Mouse (Mus musculus) limb, embryonic 11.5 days (tissue): ENCODE measurements around the gene Dst. TPM values are rescaled to one million over a fixed set of nuclear protein-coding genes. Genes with fewer than 3 reads are reported as not detected.
A peak's percentile ranks its signal among the peaks of the same experiment; 100 is the strongest.

Experiments
- ATAC-seq: fragments of 200-750 bp; cut with Nextera tagmentation; 2 replicates; pipeline ENCODE4 v1.8.0; 2017; ENCODE audit warnings: low read depth; ENCODE audit not compliant: insufficient number of reproducible peaks, low FRiP score, low TSS enrichment
- DNase-seq: peaks from one replicate; pipeline ENCODE4 v3.0.0-alpha.2; 2015; ENCODE audit warnings: low spot score
- H3K27ac ChIP-seq: fragments of 300-500 bp; sonication (generic); replicated peaks from 2 replicates; pipeline ENCODE4 v1.5.1; 2014; ENCODE audit warnings: low read depth, mild to moderate bottlenecking, low read length
- H3K27me3 ChIP-seq: fragments of 300-500 bp; sonication (generic); 2 replicates; pipeline ENCODE4 v1.6.1; 2014; ENCODE audit warnings: mild to moderate bottlenecking, low read length, mixed read lengths; ENCODE audit not compliant: control insufficient read depth, insufficient read depth
- H3K36me3 ChIP-seq: fragments of 300-500 bp; sonication (generic); 2 replicates; pipeline ENCODE4 v1.6.1; 2014; ENCODE audit warnings: mild to moderate bottlenecking, low read length, moderate library complexity, mixed read lengths; ENCODE audit not compliant: control insufficient read depth, insufficient read depth
- H3K4me1 ChIP-seq: fragments of 300-500 bp; sonication (generic); 2 replicates; pipeline ENCODE4 v1.6.1; 2014; ENCODE audit warnings: low read length, mixed read lengths; ENCODE audit not compliant: control insufficient read depth, insufficient read depth
- H3K4me2 ChIP-seq: fragments of 300-500 bp; sonication (generic); 2 replicates; pipeline ENCODE4 v1.6.1; 2014; ENCODE audit warnings: low read depth, mild to moderate bottlenecking, moderate library complexity; ENCODE audit not compliant: severe bottlenecking
- H3K4me3 ChIP-seq: fragments of 300-500 bp; sonication (generic); 2 replicates; pipeline ENCODE4 v1.5.1; 2014; ENCODE audit warnings: low read depth, low read length
- H3K9ac ChIP-seq: fragments of 300-500 bp; sonication (generic); 2 replicates; pipeline ENCODE4 v1.6.1; 2014; ENCODE audit warnings: mild to moderate bottlenecking, low read length
- H3K9me3 ChIP-seq: fragments of 300-500 bp; sonication (generic); 2 replicates; pipeline ENCODE4 v1.6.1; 2016; ENCODE audit warnings: low read length; ENCODE audit not compliant: control insufficient read depth
- WGBS: fragments of 180-500 bp; shearing (Covaris S2); extraction: QIAGEN DNeasy Blood & Tissue Kit; methylation state at CpG from one replicate; pipeline ENCODE4 v1.1.7; 2014; 5-methylcytosine and 5-hydroxymethylcytosine counted together
- polyA plus RNA-seq: library from polyadenylated mRNA; unstranded; fragments of >200 nt; fragmentation: Nextera tagmentation; extraction: Ambion mirVana; gene quantifications from 2 replicates; pipeline ENCODE4 v1.2.1, GENCODE M21; 2014

Dst gene
- polyA plus RNA-seq, 1 experiment from 2014 or later, result 14.7 TPM

DNA sequence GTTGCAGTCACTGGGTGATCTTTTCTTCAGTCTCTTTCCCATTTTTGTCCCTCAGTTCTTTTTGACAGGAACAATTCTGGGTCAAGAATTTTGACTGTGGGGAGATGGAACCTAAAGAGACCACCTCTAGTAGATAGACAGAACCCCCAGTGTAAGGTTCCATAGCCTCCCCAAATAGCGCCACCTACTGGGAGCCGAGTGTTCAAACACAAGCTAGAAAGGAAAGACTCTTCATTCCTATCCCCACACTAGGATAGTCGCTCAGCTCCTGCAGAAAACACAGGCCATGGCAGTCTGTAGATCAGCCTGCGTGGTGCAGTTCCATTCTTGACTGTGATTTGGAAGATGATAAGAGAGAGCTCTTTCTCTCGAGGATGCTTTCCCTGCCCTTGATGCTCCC, 160.3 kb downstream of the Dst start:
- H3K27me3 ChIP-seq, result no peaks in the 10 kb centered on the region
- no peaks in the 10 kb centered on the region for H3K4me1 ChIP-seq
- ATAC-seq, result no peak
- H3K4me3 ChIP-seq, result no peak overlapping the region
- H3K27ac ChIP-seq, result no peak overlapping the region
- H3K9me3 ChIP-seq, result no peaks in the 10 kb centered on the region
- 55% methylated on average over 5 of the region's 5 CpGs for WGBS
- no peak overlapping the region for H3K9ac ChIP-seq
- DNase-seq, result no peak
- H3K36me3 ChIP-seq, result no peaks in the 10 kb centered on the region
- no peak overlapping the region for H3K4me2 ChIP-seq

- 93% methylated on average over 10 of the region's 10 CpGs for WGBS
These were observed 161.7 kb downstream of the Dst start for GRCm38 (mm10) chr1:34069514-34070290.

DNA sequence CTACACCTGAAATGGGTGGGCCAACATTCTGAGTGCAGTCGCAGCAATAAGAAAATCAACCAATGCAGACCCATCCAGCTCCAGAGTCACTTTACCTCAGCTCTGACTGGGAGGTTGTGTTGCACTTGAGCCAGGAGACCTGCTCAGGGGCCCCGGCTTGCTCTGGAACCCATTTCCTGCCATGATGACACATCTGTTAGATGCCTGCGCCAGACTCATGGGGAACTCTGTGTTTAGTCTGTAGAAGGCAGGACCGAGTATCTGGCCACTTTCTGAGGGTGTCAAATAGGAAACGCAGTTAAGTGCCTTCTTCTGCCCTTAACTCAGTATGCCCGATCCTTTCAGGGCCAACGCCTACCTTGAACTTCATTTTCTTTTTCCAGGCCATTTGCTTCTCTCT, 162.4 kb downstream of the Dst start:
- H3K9me3 ChIP-seq, result no peaks in the 10 kb centered on the region
- 67% methylated on average over 7 of the region's 7 CpGs for WGBS
- H3K27ac ChIP-seq, result no peak overlapping the region
- no peak overlapping the region for H3K4me2 ChIP-seq
- no peak for ATAC-seq
- H3K4me3 ChIP-seq, result no peak overlapping the region
- H3K9ac ChIP-seq, result no peak overlapping the region
- H3K27me3 ChIP-seq, result no peaks in the 10 kb centered on the region
- peaks cover 11% of the 10 kb centered on the region; the same call in 1 of the 2 replicates for H3K4me1 ChIP-seq
- H3K36me3 ChIP-seq, result no peaks in the 10 kb centered on the region
- DNase-seq, result no peak

More at GRCm38 (mm10) chr1:34069514-34070290, 161.7 kb downstream of the Dst start:
- no peak for DNase-seq
- H3K4me1 ChIP-seq, result peaks cover 7% of the 10 kb centered on the region; the same call in 1 of the 2 replicates
- no peak overlapping the region for H3K27ac ChIP-seq
- no peak overlapping the region for H3K4me2 ChIP-seq
- no peak overlapping the region for H3K9ac ChIP-seq
- no peak for ATAC-seq
- no peaks in the 10 kb centered on the region for H3K27me3 ChIP-seq
- H3K9me3 ChIP-seq, result no peaks in the 10 kb centered on the region
- H3K4me3 ChIP-seq, result no peak overlapping the region
- H3K36me3 ChIP-seq, result no peaks in the 10 kb centered on the region

DNA sequence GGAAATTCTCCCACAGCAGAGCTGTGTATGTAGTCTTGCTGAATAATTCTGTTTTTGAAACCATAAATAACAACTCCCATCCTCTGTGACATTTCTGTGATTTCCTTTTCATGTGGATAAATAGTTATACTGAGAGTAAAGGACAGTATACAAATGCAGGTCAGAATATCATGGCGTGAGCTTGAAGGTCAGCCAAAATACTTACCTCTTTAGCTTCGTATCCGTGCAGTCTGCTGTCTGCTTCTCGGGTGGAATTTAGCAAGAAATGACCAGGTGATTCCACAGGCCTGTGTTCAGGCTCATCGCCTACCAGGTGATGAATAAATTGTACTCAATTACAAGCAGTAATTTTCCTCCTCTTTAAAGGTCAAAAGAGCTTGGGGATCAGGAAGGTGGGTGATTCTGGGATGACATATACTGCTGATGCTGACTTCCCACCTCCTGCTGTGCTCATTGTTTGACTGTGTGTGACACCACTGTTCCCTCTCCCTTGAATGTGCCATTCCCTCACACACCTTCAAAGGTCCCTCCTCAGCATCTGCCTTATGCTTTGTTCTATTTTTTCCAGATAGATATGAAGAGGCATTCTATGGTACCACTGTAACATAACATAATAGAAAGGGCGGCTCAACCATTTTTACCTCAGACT, 163.1 kb downstream of the Dst start:
- no peak for DNase-seq
- Histone ChIP-seq H3K4me2 (no peak overlapping the region), H3K4me3 (no peak overlapping the region), H3K36me3 (no peaks in the 10 kb centered on the region), H3K27me3 (no peaks in the 10 kb centered on the region), H3K27ac (no peak overlapping the region), H3K9ac (no peak overlapping the region), H3K4me1 (peaks cover 11% of the 10 kb centered on the region; the same call in 1 of the 2 replicates), H3K9me3 (no peaks in the 10 kb centered on the region)
- no peak for ATAC-seq
- 78% methylated on average over 6 of the region's 6 CpGs for WGBS

DNA sequence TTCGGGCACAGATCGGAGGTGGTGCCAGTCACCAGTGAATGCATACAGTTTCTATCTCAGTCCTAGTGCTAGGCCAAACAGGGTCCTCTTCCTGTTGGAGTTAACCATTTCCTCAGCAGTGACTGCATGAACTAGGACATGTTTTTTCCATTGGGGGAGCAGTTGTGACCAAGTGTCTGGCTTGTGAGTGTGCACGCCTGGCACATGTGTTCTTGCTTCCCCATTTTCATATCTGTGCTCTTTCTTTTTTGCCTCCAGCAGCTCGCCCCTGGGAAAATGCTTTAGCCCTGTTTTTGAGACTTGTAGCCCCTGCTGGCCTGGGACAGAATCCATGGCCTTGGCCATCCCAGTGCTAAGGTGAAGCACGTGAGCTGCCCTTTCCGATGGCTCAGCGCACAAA, 164.2 kb downstream of the Dst start:
- Histone ChIP-seq H3K9me3 (no peaks in the 10 kb centered on the region), H3K4me3 (no peak overlapping the region), H3K27me3 (no peaks in the 10 kb centered on the region), H3K4me2 (no peak overlapping the region), H3K4me1 (peaks cover 11% of the 10 kb centered on the region; the same call in 1 of the 2 replicates), H3K27ac (no peak overlapping the region), H3K9ac (no peak overlapping the region), H3K36me3 (no peaks in the 10 kb centered on the region)
- DNase-seq, result no peak
- no peak for ATAC-seq
- WGBS, result 89% methylated on average over 7 of the region's 7 CpGs

GRCm38 (mm10) chr1:34073436-34074169, 165.6 kb downstream of the Dst start:
- H3K27me3 ChIP-seq, result no peaks in the 10 kb centered on the region
- H3K4me1 ChIP-seq, result peaks cover 11% of the 10 kb centered on the region; the same call in 1 of the 2 replicates
- H3K4me3 ChIP-seq, result no peak overlapping the region
- DNase-seq (no peak), ATAC-seq (no peak)
- no peaks in the 10 kb centered on the region for H3K36me3 ChIP-seq
- 37% methylated on average over 10 of the region's 10 CpGs for WGBS
- H3K4me2 ChIP-seq, result no peak overlapping the region
- H3K9me3 ChIP-seq, result no peaks in the 10 kb centered on the region
- H3K9ac ChIP-seq, result no peak overlapping the region
- no peak overlapping the region for H3K27ac ChIP-seq

DNA sequence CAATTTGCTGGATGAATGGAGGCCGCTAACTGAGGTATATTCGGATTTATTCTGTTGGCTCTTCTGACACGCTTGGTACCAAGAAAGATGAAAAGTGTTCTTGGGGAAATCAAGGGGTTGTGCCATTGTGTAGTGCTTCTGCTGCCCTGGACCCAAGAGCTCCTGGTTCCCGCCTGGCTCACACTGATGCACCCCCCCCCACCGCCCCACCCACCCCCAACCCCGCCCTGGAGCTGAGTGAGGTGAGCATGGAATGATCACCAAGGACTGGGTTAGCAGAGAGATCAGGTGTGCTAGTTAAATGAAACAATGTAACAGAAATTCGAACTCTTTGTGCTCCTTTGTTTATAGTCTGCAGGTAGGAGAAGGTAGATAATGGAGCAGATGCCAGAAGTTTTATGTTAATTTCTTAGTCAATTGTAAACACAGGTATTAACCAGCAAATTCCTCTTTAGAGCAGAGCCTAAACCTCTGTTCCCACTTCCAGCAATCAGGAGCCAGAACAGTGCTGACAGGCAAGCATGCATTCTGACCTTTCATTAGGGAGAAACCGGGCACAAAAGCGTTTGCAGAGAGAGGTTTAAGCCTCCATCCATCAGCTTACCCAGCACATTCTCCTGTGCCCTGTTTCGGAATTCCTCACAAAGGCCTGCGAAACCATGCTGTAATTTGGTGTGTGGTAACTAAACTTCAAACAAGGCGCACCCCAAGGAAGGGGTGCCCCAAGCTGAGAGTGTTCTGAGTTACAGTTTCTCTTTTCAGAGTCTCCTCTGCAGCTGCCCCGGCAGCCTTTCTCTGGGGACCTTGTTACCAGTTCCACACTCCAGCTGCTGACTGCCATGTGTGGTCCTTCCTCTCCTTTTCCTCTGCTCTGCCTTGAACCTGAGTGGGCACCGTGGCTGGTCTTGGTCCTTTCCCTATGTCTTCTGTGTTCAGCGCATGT, 166.5 kb downstream of the Dst start:
- WGBS, result 20% methylated on average over 15 of the region's 15 CpGs
- Histone ChIP-seq H3K9me3 (no peaks in the 10 kb centered on the region), H3K27me3 (no peaks in the 10 kb centered on the region), H3K9ac (no peak overlapping the region), H3K4me3 (no peak overlapping the region), H3K27ac (no peak overlapping the region), H3K4me2 (no peak overlapping the region), H3K36me3 (no peaks in the 10 kb centered on the region), H3K4me1 (peaks cover 11% of the 10 kb centered on the region; the same call in 1 of the 2 replicates)
- ATAC-seq (no peak), DNase-seq (peak; percentile 40)
